Mouse (Mus musculus) stomach, postnatal 0 days (tissue): ENCODE data around the gene Cacna2d1.

Source experiments
- CTCF ChIP-seq: IDR thresholded peaks from 2 replicates; pipeline ENCODE4 v1.5.1; 2016; ENCODE audit warnings: antibody characterized with exemption, low read depth, mild to moderate bottlenecking, moderate library complexity
- EP300 ChIP-seq: optimal IDR thresholded peaks from 2 replicates; pipeline ENCODE3; 2016; ENCODE audit warnings: antibody characterized with exemption

GRCm38 (mm10) chr5:16253768-16254167, 319.3 kb downstream of the Cacna2d1 start:
- no peak for TF ChIP-seq CTCF
- no peak for TF ChIP-seq EP300
